Mouse (Mus musculus) kidney, adult 10 weeks (tissue): Measurements from ENCODE around the gene Simc1. TPM values are rescaled to one million over a fixed set of nuclear protein-coding genes. Genes with fewer than 3 reads are reported as not detected.

Source experiments
- polyA plus RNA-seq: library from polyadenylated mRNA; stranded (reverse); fragments of 350-450 nt; fragmentation: Illumina TruSeq; extraction: RNeasy Lipid Tissue Mini Kit (QIAGEN cat#74804); gene quantifications from one replicate; pipeline ENCODE4 v1.2.3, GENCODE M21; 2014; ENCODE audit warnings: low read depth, low replicate concordance

The Simc1 gene
- 5.6 TPM for polyA plus RNA-seq

GRCm38 (mm10) chr13:54503604-54504521 is at the start of gene Simc1:
TSS of gene Simc1 (plus strand) at chr13:54503779.

GRCm38 (mm10) chr13:54468098-54469011 is 35.2 kb upstream of the Simc1 start, which contains the start of gene Thoc3:
TSS of gene Thoc3 (minus strand) at chr13:54468849.

GRCm38 (mm10) chr13:54565201-54565581 is 61.6 kb downstream of the Simc1 start, which contains the start of gene 4833439L19Rik:
TSS of gene 4833439L19Rik (minus strand) at chr13:54565435.

GRCm38 (mm10) chr13:54574854-54575481 is 71.4 kb downstream of the Simc1 start, which contains the start of gene Arl10:
TSS of gene Arl10 (plus strand) at chr13:54575015.

GRCm38 (mm10) chr13:54589996-54590951 is 86.7 kb downstream of the Simc1 start, which contains the start of the genes Nop16 and Higd2a:
TSS of gene Nop16 (minus strand) at chr13:54590090.
TSS of gene Higd2a (plus strand) at chr13:54590207.

Other genes with a start within 250 kb of the Simc1 start
- gene Cplx2, start 132.4 kb upstream of the Simc1 start, polyA plus RNA-seq = 6.3 TPM
- 5.4 TPM for gene Thoc3, start 34.9 kb upstream of the Simc1 start, polyA plus RNA-seq
- 627 TPM for gene 4833439L19Rik, start 61.7 kb downstream of the Simc1 start, polyA plus RNA-seq
- 1.4 TPM for gene Arl10, start 71.2 kb downstream of the Simc1 start, polyA plus RNA-seq
- gene Nop16, start 86.3 kb downstream of the Simc1 start, polyA plus RNA-seq = 12.3 TPM
- gene Higd2a, start 86.4 kb downstream of the Simc1 start, polyA plus RNA-seq = 24.3 TPM
- 16.1 TPM for gene Cltb, start 107.6 kb downstream of the Simc1 start, polyA plus RNA-seq
- 35.6 TPM for gene Faf2, start 118.0 kb downstream of the Simc1 start, polyA plus RNA-seq
- 19.1 TPM for gene Rnf44, start 190.1 kb downstream of the Simc1 start, polyA plus RNA-seq
- gene Cdhr2, start 197.7 kb downstream of the Simc1 start, polyA plus RNA-seq = 4.4 TPM
- gene Gprin1, start 246.1 kb downstream of the Simc1 start, polyA plus RNA-seq = not detected